Comparison of ENCODE assay signal across 7 mouse cellular contexts in genomic region chr5:142904208-142905037, GRCm38 (mm10). TPM values are rescaled to one million over a fixed set of nuclear protein-coding genes. Genes with fewer than 3 reads are reported as not detected.
DNase-seq lines count a peak whose midpoint lies in the region; ATAC-seq and TF ChIP-seq lines count a peak whose summit lies in the region.

No protein-coding gene starts in this region.

- H3K9me3 ChIP-seq in lung, embryonic 15.5 days = no peaks in the 10 kb centered on the region
- no peaks in the 10 kb centered on the region for H3K9me3 ChIP-seq in hindbrain, embryonic 11.5 days (ENCODE audit: control insufficient read depth, low read length)
- no peaks in the 10 kb centered on the region for H3K9me3 ChIP-seq in midbrain, embryonic 14.5 days (ENCODE audit: control insufficient read depth, low read length)

- no peak for ATAC-seq in lung, embryonic 15.5 days (ENCODE audit: borderline replicate concordance, extremely low read depth, low FRiP score, low TSS enrichment)
- no peak for ATAC-seq in hindbrain, embryonic 11.5 days (ENCODE audit: low FRiP score)
- no peak for ATAC-seq in midbrain, embryonic 14.5 days (ENCODE audit: low FRiP score, low TSS enrichment)

- peak overlapping the region; percentile 100 for H3K9ac ChIP-seq in lung, embryonic 15.5 days
- H3K9ac ChIP-seq in hindbrain, embryonic 11.5 days (ENCODE audit: low read depth, low read length) = peak overlapping the region; percentile 82
- peak overlapping the region; percentile 100 for H3K9ac ChIP-seq in midbrain, embryonic 14.5 days (replicated peaks; ENCODE audit: low read length)

- peaks cover 59% of the 10 kb centered on the region for H3K36me3 ChIP-seq in lung, embryonic 15.5 days
- H3K36me3 ChIP-seq in hindbrain, embryonic 11.5 days (ENCODE audit: control insufficient read depth, insufficient read depth, low read length) = peaks cover 24% of the 10 kb centered on the region
- H3K36me3 ChIP-seq in midbrain, embryonic 14.5 days (ENCODE audit: control insufficient read depth, insufficient read depth, low read length) = peaks cover 60% of the 10 kb centered on the region

- no peak for DNase-seq in lung, postnatal 36 days
- DNase-seq in hindbrain, embryonic 11.5 days (ENCODE audit: low spot score) = no peak
- DNase-seq in midbrain, embryonic 14.5 days = no peak
- DNase-seq in Muller cell, postnatal 12 days (ENCODE audit: inconsistent ontology term) = no peak
- no peak for DNase-seq in adrenal gland, postnatal 36 days

- 50% methylated on average over 19 of the region's 19 CpGs for WGBS in lung, embryonic 15.5 days
- 85% methylated on average over 19 of the region's 19 CpGs for WGBS in hindbrain, embryonic 11.5 days
- WGBS in midbrain, embryonic 14.5 days = 76% methylated on average over 19 of the region's 19 CpGs

- peak overlapping the region; percentile 72 for H3K4me2 ChIP-seq in lung, embryonic 15.5 days
- H3K4me2 ChIP-seq in hindbrain, embryonic 11.5 days (replicated peaks; ENCODE audit: low read depth, low read length) = peak overlapping the region; percentile 66
- H3K4me2 ChIP-seq in midbrain, embryonic 14.5 days (ENCODE audit: low read length) = peak overlapping the region; percentile 91

- peaks cover 53% of the 10 kb centered on the region for H3K4me1 ChIP-seq in lung, embryonic 15.5 days
- peaks cover 18% of the 10 kb centered on the region; the same call in 1 of the 2 replicates for H3K4me1 ChIP-seq in cortical plate, adult 2 months (ENCODE audit: control insufficient read depth, insufficient read depth, low read length)
- peaks cover 11% of the 10 kb centered on the region; the same call in 1 of the 2 replicates for H3K4me1 ChIP-seq in hindbrain, embryonic 11.5 days (replicated peaks; ENCODE audit: control insufficient read depth, insufficient read depth, low read length)
- peaks cover 36% of the 10 kb centered on the region for H3K4me1 ChIP-seq in midbrain, embryonic 14.5 days (ENCODE audit: control insufficient read depth, insufficient read depth, low read length)

- TF ChIP-seq POLR2A in cortical plate, adult 2 months (IDR thresholded peaks at IDR 0.05; ENCODE audit: extremely low read depth, insufficient read depth, low read length) = 0 out of 2 replicates have a peak, but pooled peaks have one; percentile 9

- no peak for TF ChIP-seq CTCF in cortical plate, adult 2 months (IDR thresholded peaks at IDR 0.05; ENCODE audit: extremely low read depth, insufficient read depth, low read length)

- peak overlapping the region; percentile 90 for H3K4me3 ChIP-seq in lung, embryonic 15.5 days
- H3K4me3 ChIP-seq in cortical plate, adult 2 months (ENCODE audit: insufficient read depth, low read length) = peak overlapping the region; percentile 96
- H3K4me3 ChIP-seq in hindbrain, embryonic 11.5 days (ENCODE audit: low read depth, low read length) = peak overlapping the region; percentile 59
- peak overlapping the region; percentile 100 for H3K4me3 ChIP-seq in midbrain, embryonic 14.5 days (replicated peaks; ENCODE audit: low read depth, low read length)

- H3K27ac ChIP-seq in lung, embryonic 15.5 days = peak overlapping the region; percentile 100
- H3K27ac ChIP-seq in cortical plate, adult 2 months (ENCODE audit: insufficient read depth, low read length) = no peak overlapping the region
- H3K27ac ChIP-seq in hindbrain, embryonic 11.5 days (ENCODE audit: low read depth, low read length) = peak overlapping the region; percentile 96
- peak overlapping the region; percentile 100 for H3K27ac ChIP-seq in midbrain, embryonic 14.5 days (replicated peaks; ENCODE audit: low read depth, low read length)

- no peaks in the 10 kb centered on the region for H3K27me3 ChIP-seq in lung, embryonic 15.5 days
- no peaks in the 10 kb centered on the region for H3K27me3 ChIP-seq in hindbrain, embryonic 11.5 days (ENCODE audit: control insufficient read depth, insufficient read depth, low read length)
- H3K27me3 ChIP-seq in midbrain, embryonic 14.5 days (ENCODE audit: control insufficient read depth, insufficient read depth, low read length) = no peaks in the 10 kb centered on the region

RNA-seq across cellular contexts. Expression of gene Actb, which starts 2.1 kb away (rescaled TPM):
- 15,606 and 16,851 TPM in 2 replicates for polyA plus RNA-seq in lung, embryonic 15.5 days (2015; fragmentation: Nextera tagmentation; extraction: Ambion mirVana)
- polyA plus RNA-seq in cortical plate, adult 2 months (2012; rRNA removed) = 2,590 and 2,602 TPM in 2 replicates
- polyA plus RNA-seq in hindbrain, embryonic 11.5 days (2014; fragmentation: Nextera tagmentation; extraction: Ambion mirVana) = 15,671 and 16,656 TPM in 2 replicates
- 16,375 and 16,992 TPM in 2 replicates for polyA plus RNA-seq in midbrain, embryonic 14.5 days (2014; fragmentation: Nextera tagmentation; extraction: Ambion mirVana)
- total RNA-seq in adrenal gland, postnatal 36 days (2021) = 1,000 to 10,000 TPM; 3,336 to 3,351 TPM

RNA-seq across cellular contexts. Expression of gene Fbxl18, which starts 9.2 kb away (rescaled TPM):
- 11.1 and 13.5 TPM in 2 replicates for polyA plus RNA-seq in lung, embryonic 15.5 days (2015; fragmentation: Nextera tagmentation; extraction: Ambion mirVana)
- 22.4 and 22.7 TPM in 2 replicates for polyA plus RNA-seq in cortical plate, adult 2 months (2012; rRNA removed)
- 12.1 and 14.5 TPM in 2 replicates for polyA plus RNA-seq in hindbrain, embryonic 11.5 days (2014; fragmentation: Nextera tagmentation; extraction: Ambion mirVana)
- 28.6 and 28.8 TPM in 2 replicates for polyA plus RNA-seq in midbrain, embryonic 14.5 days (2014; fragmentation: Nextera tagmentation; extraction: Ambion mirVana)
- total RNA-seq in adrenal gland, postnatal 36 days (2021) = 10 to 100 TPM; 10.8 to 13.9 TPM

RNA-seq across cellular contexts. Expression of gene Fscn1, which starts 55.7 kb away (rescaled TPM):
- polyA plus RNA-seq in lung, embryonic 15.5 days (2015; fragmentation: Nextera tagmentation; extraction: Ambion mirVana) = 240 and 246 TPM in 2 replicates
- 260 and 267 TPM in 2 replicates for polyA plus RNA-seq in cortical plate, adult 2 months (2012; rRNA removed)
- polyA plus RNA-seq in hindbrain, embryonic 11.5 days (2014; fragmentation: Nextera tagmentation; extraction: Ambion mirVana) = 570 and 615 TPM in 2 replicates
- 521 and 580 TPM in 2 replicates for polyA plus RNA-seq in midbrain, embryonic 14.5 days (2014; fragmentation: Nextera tagmentation; extraction: Ambion mirVana)
- total RNA-seq in adrenal gland, postnatal 36 days (2021) = 10 to 100 TPM; 33.6 to 42.0 TPM
